Mouse (Mus musculus): ENCODE data around the gene Cpsf4l.
"Not testable (repeated sequence)": the region's sequence is repeated elsewhere in the genome, so short reads cannot be mapped to it uniquely, and the experiment has no call there.

GRCm38 (mm10) chr11:113660213-113660612 is 49.6 kb downstream of the Cpsf4l start:
- TF ChIP-seq CTCF (IDR thresholded peaks at IDR 0.05; ENCODE audit: low read depth, low read length); POLR2A (IDR thresholded peaks at IDR 0.05; ENCODE audit: borderline replicate concordance, low read depth, low read length): not testable (repeated sequence)
